Mouse (Mus musculus): ENCODE measurements around the gene Iqschfp.

DNA sequence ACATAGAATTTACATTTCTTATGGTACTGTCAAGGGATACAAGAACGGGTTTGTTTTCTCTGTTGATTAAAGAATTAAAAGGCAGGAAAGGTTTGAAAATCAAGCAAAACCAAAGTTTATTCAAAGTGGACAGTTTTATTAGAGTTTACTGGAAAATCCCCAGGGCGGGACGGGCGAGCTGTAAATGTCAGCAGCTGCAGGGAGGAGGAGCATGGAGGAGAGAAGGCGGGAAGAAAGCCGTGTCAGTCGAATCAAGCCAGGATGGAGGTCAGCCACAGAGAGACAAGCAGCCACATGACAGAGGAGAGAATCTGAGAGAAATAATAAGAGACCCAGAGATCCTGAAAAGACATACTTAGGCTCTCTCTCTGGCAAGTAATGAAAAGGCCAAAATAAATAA, 487.2 kb downstream of the Iqschfp start:
- TF ChIP-seq MYOD1 (IDR thresholded peaks at IDR 0.05; ENCODE audit: control insufficient read depth, insufficient read length, low read depth) (no peak), CTCF (IDR thresholded peaks at IDR 0.05; ENCODE audit: control insufficient read depth, insufficient read depth, insufficient read length) (no peak)

Data from C2C12 (cell line).